Mouse (Mus musculus) CH12.LX (cell line): ENCODE data around the gene Csnk1g2.

Experiments used
- CTCF ChIP-seq, 2 experiments: IDR thresholded peaks in 1 of 2; conservative IDR thresholded peaks in 1 of 2; 2 replicates each; pipeline ENCODE4 v1.5.1; 2011 to 2012; ENCODE audit warnings: low read depth in 2 of 2, low read length in 2 of 2, improper control_type of control experiment in 1 of 2, inconsistent platforms in 1 of 2, mild to moderate bottlenecking in 1 of 2, moderate library complexity in 1 of 2
- EP300 ChIP-seq: IDR thresholded peaks from 2 replicates; pipeline ENCODE4 v1.6.1; 2011; ENCODE audit warnings: low read length, improper control_type of control experiment
- HCFC1 ChIP-seq: IDR thresholded peaks from 2 replicates; pipeline ENCODE4 v1.6.1; 2012; ENCODE audit warnings: low read depth, mild to moderate bottlenecking, inconsistent platforms, low read length, improper control_type of control experiment
- IRF4 ChIP-seq: IDR thresholded peaks from 2 replicates; pipeline ENCODE4 v1.6.1; 2014; ENCODE audit warnings: low read depth, mild to moderate bottlenecking, inconsistent platforms, low read length, improper control_type of control experiment
- MYC ChIP-seq: IDR thresholded peaks from 2 replicates; pipeline ENCODE4 v1.6.1; 2011; ENCODE audit warnings: low read depth, mild to moderate bottlenecking, improper control_type of control experiment, low read length
- PAX5 ChIP-seq: IDR thresholded peaks from 2 replicates; pipeline ENCODE4 v1.6.1; 2012; ENCODE audit warnings: low read length, inconsistent platforms, mixed read lengths
- POLR2A ChIP-seq: IDR thresholded peaks from 2 replicates; pipeline ENCODE4 v1.6.1; 2011; ENCODE audit warnings: low read depth, mild to moderate bottlenecking, improper control_type of control experiment, low read length
- POLR2AphosphoS2 ChIP-seq: IDR thresholded peaks from 2 replicates; pipeline ENCODE4 v1.6.1; 2011; ENCODE audit warnings: low read depth, low read length, improper control_type of control experiment
- RCOR1 ChIP-seq: conservative IDR thresholded peaks from 2 replicates; pipeline ENCODE4 v1.6.1; 2012; ENCODE audit warnings: low read depth, mild to moderate bottlenecking, inconsistent platforms, low read length, improper control_type of control experiment
- SIN3A ChIP-seq: IDR thresholded peaks from 2 replicates; pipeline ENCODE4 v1.6.1; 2012; ENCODE audit warnings: low read length, improper control_type of control experiment, inconsistent platforms
- TBP ChIP-seq: conservative IDR thresholded peaks from 2 replicates; pipeline ENCODE4 v1.6.1; 2011; ENCODE audit warnings: low read depth, low read length, improper control_type of control experiment
- ZMIZ1 ChIP-seq: IDR thresholded peaks from 2 replicates; pipeline ENCODE4 v1.6.1; 2012; ENCODE audit warnings: low read depth, mild to moderate bottlenecking, inconsistent platforms, low read length, improper control_type of control experiment

- TF ChIP-seq CTCF (conservative IDR thresholded peaks at IDR 0.05 in 1 of 2, IDR thresholded peaks at IDR 0.05 in 1 of 2; ENCODE audit: low read depth in 2 of 2, low read length in 2 of 2), result no peak
- TF ChIP-seq POLR2A, result no peak
- TF ChIP-seq ZMIZ1, result no peak
- no peak for TF ChIP-seq POLR2AphosphoS2
- no peak for TF ChIP-seq HCFC1
- TF ChIP-seq TBP, result no peak
- TF ChIP-seq MYC, result no peak
- TF ChIP-seq PAX5, result no peak
- TF ChIP-seq IRF4, result no peak
- no peak for TF ChIP-seq EP300
- no peak for TF ChIP-seq SIN3A
- no peak for TF ChIP-seq RCOR1
Measured at GRCm38 (mm10) chr10:80654866-80655265, 32.2 kb downstream of the Csnk1g2 start.
